Mouse (Mus musculus) ES-E14 (cell line): Measurements from ENCODE around the gene Pax4. TPM values are rescaled to one million over a fixed set of nuclear protein-coding genes. Genes with fewer than 3 reads are reported as not detected.

Experiments
- DNase-seq: peaks from one replicate; pipeline ENCODE4 v3.0.0-alpha.2; 2013; ENCODE audit warnings: low read depth, low spot score
- H3K27ac ChIP-seq: 2 replicates; pipeline ENCODE4 v1.5.1; 2012; ENCODE audit warnings: low read depth, mild to moderate bottlenecking, low read length, moderate library complexity, mixed read lengths; ENCODE audit not compliant: poor library complexity, insufficient read depth, severe bottlenecking
- H3K36me3 ChIP-seq: 2 replicates; pipeline ENCODE4 v1.6.1; 2012; ENCODE audit warnings: mild to moderate bottlenecking, low read length, moderate library complexity, mixed read lengths; ENCODE audit not compliant: control insufficient read depth, poor library complexity, insufficient read depth, severe bottlenecking
- H3K4me1 ChIP-seq, 2 experiments: fragments of 150-350 bp in 1 of 2; sonication (generic) in 1 of 2; 2 replicates each; pipeline ENCODE4 v1.6.1; 2012; ENCODE audit warnings: low read length in 2 of 2, mild to moderate bottlenecking in 1 of 2, mixed read lengths in 1 of 2; ENCODE audit not compliant: control insufficient read depth in 2 of 2, insufficient read depth in 2 of 2, poor library complexity in 1 of 2
- H3K4me3 ChIP-seq, 2 experiments: fragments of 150-350 bp in 1 of 2; sonication (generic) in 1 of 2; 2 replicates each; pipeline ENCODE4 v1.5.1; 2012; ENCODE audit warnings: low read length in 2 of 2, low read depth in 1 of 2, mild to moderate bottlenecking in 1 of 2, mixed read lengths in 1 of 2; ENCODE audit not compliant: insufficient read depth in 1 of 2, poor library complexity in 1 of 2, severe bottlenecking in 1 of 2
- H3K9ac ChIP-seq: 2 replicates; pipeline ENCODE4 v1.6.1; 2012; ENCODE audit warnings: low read depth, mild to moderate bottlenecking, low read length, mixed read lengths; ENCODE audit not compliant: poor library complexity, insufficient read depth, severe bottlenecking
- H3K9me3 ChIP-seq: fragments of 150-350 bp; sonication (generic); 2 replicates; pipeline ENCODE4 v1.6.1; 2012; ENCODE audit warnings: low read depth, mild to moderate bottlenecking, low read length; ENCODE audit not compliant: control insufficient read depth, insufficient read depth
- CHD2 ChIP-seq: IDR thresholded peaks from 2 replicates; pipeline ENCODE4 v1.6.1; 2014; ENCODE audit warnings: mild to moderate bottlenecking, low read depth, low read length, inconsistent platforms
- HCFC1 ChIP-seq: IDR thresholded peaks from 2 replicates; pipeline ENCODE4 v1.6.1; 2012; ENCODE audit warnings: low read length, inconsistent platforms, borderline replicate concordance; ENCODE audit not compliant: insufficient read depth
- MAFK ChIP-seq: IDR thresholded peaks from 2 replicates; pipeline ENCODE4 v1.6.1; 2014; ENCODE audit warnings: mild to moderate bottlenecking, low read depth, low read length, inconsistent platforms; ENCODE audit not compliant: insufficient read depth
- ZC3H11A ChIP-seq: IDR thresholded peaks from 2 replicates; pipeline ENCODE4 v1.6.1; 2012; ENCODE audit warnings: low read depth, mild to moderate bottlenecking, inconsistent platforms, low read length, borderline replicate concordance
- ZNF384 ChIP-seq: IDR thresholded peaks from 2 replicates; pipeline ENCODE4 v1.6.1; 2012; ENCODE audit warnings: low read depth, low read length, inconsistent platforms
- in situ Hi-C, 2 experiments: fragments of 600-800 bp; cut with MboI; formaldehyde crosslinking; loops; one replicate each; pipeline ENCODE4 v1.15.1; 2025; ENCODE audit warnings: low sequenced_read_pairs in 2 of 2, inconsistent platforms in 1 of 2; ENCODE audit not compliant: unreplicated experiment in 2 of 2
- total RNA-seq: library from RNA; depleted of rRNA; stranded (reverse); fragments of 300-350 nt; gene quantifications from 2 replicates; pipeline ENCODE4 v1.2.3, GENCODE M21; 2012

Gene Pax4
- total RNA-seq, 1 experiment = not detected

- Histone ChIP-seq H3K9me3 (no peaks in the 10 kb centered on the region), H3K9ac (no peak overlapping the region), H3K27ac (no peak overlapping the region), H3K36me3 (peaks cover 19% of the 10 kb centered on the region), H3K4me1 (peaks cover 0 to 5% of the 10 kb centered on the region in 2 experiments; a peak in 1 of 4 replicates), H3K4me3 (no peak overlapping the region)
- no peak for DNase-seq
- TF ChIP-seq HCFC1 = no peak
- no peak for TF ChIP-seq CHD2
- TF ChIP-seq ZC3H11A = no peak
- no peak for TF ChIP-seq ZNF384
- no peak for TF ChIP-seq MAFK
- in situ Hi-C loops = no loop called here
These were observed 37.8 kb upstream of the Pax4 start for GRCm38 (mm10) chr6:28486905-28487304.

GRCm38 (mm10) chr6:28486471-28486870 is 37.3 kb upstream of the Pax4 start:
- H3K9ac ChIP-seq = no peak overlapping the region
- H3K27ac ChIP-seq = no peak overlapping the region
- H3K36me3 ChIP-seq = peaks cover 24% of the 10 kb centered on the region
- H3K4me1 ChIP-seq = peaks cover under 1 to 7% of the 10 kb centered on the region in 2 experiments; a peak in 2 of 4 replicates
- in situ Hi-C loops = no loop called here
- TF ChIP-seq MAFK (no peak), CHD2 (no peak), HCFC1 (no peak), ZNF384 (no peak), ZC3H11A (no peak)
- no peak for DNase-seq
- H3K9me3 ChIP-seq = no peaks in the 10 kb centered on the region
- H3K4me3 ChIP-seq = no peak overlapping the region

- DNase-seq = no peak
- Histone ChIP-seq H3K4me3 (no peak overlapping the region), H3K27ac (no peak overlapping the region), H3K9ac (peak overlapping the region; percentile 31; the same call in 1 of the 2 replicates), H3K4me1 (peaks cover 4 to 7% of the 10 kb centered on the region in 2 experiments; a peak in 2 of 4 replicates), H3K9me3 (no peaks in the 10 kb centered on the region), H3K36me3 (peaks cover 24% of the 10 kb centered on the region)
- no peak for TF ChIP-seq MAFK
- TF ChIP-seq ZC3H11A = no peak
- no peak for TF ChIP-seq HCFC1
- no peak for TF ChIP-seq ZNF384
- no peak for TF ChIP-seq CHD2
- in situ Hi-C loops = no loop called here
These were observed 36.9 kb upstream of the Pax4 start for GRCm38 (mm10) chr6:28486008-28486407.

DNA sequence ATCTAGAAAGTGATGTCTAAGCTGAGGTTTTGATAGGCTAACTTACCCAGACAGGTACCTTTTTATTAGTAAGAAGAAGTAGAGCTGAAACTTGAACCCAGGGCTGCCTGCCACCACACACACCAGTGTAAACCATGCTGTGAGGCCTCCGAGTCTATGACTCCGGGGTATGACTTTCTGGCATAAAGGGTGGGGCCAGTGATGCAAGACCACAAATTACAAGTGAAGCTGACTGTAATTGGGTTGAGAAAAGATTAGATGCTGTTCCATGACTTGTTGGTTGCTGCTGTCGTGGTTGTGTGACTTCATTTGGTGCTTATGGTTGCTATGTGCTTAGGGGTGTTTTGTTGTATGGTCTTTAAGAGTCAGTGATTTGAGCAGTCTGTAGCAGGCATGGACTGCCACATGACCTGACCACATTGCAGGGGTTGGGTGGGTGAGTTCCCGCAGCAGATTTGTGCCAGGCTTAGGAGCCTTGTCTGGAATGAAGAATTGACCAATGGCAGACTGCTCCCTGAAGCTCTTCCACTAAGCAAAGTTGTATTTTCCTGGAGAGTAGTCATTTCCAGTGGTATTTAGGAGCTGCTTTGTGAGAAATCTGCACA is 33.7 kb upstream of the Pax4 start:
- in situ Hi-C loops = no loop called here
- H3K4me1 ChIP-seq = peaks cover 4 to 7% of the 10 kb centered on the region in 2 experiments; a peak in 2 of 4 replicates
- peaks cover 15% of the 10 kb centered on the region for H3K36me3 ChIP-seq
- no peak overlapping the region for H3K27ac ChIP-seq
- DNase-seq = no peak
- no peak overlapping the region for H3K9ac ChIP-seq
- H3K9me3 ChIP-seq = no peaks in the 10 kb centered on the region
- no peak overlapping the region for H3K4me3 ChIP-seq
- TF ChIP-seq ZNF384 (no peak), CHD2 (no peak), MAFK (no peak), HCFC1 (no peak), ZC3H11A (no peak)
